15 mouse cellular contexts compared by ENCODE assay signal in genomic region chr16:38670621-38671390, GRCm38 (mm10). TPM values are rescaled to one million over a fixed set of nuclear protein-coding genes. Genes with fewer than 3 reads are reported as not detected.
DNase-seq lines count a peak whose midpoint lies in the region; ATAC-seq lines count a peak whose summit lies in the region.
"Had no signal": no experiment of that assay in that cellular context is flagged by ENCODE, and none has a peak within 500 bp of the region (broad histone marks: within the 10 kb centered on the region; RNA-seq: fewer than 3 reads in every experiment).

No protein-coding gene starts in this region.

- no peak for ATAC-seq in heart, embryonic 14.5 days (ENCODE audit: insufficient number of reproducible peaks, insufficient read depth, low FRiP score, low read depth)
- ATAC-seq in midbrain, embryonic 13.5 days: peak; percentile 57

- H3K27me3 ChIP-seq in heart, embryonic 14.5 days (ENCODE audit: control insufficient read depth, insufficient read depth, low read length): no peaks in the 10 kb centered on the region
- H3K27me3 ChIP-seq in midbrain, embryonic 13.5 days: no peaks in the 10 kb centered on the region
- no peaks in the 10 kb centered on the region for H3K27me3 ChIP-seq in midbrain, embryonic 10.5 days (ENCODE audit: low read depth, poor library complexity, severe bottlenecking)
- H3K27me3 ChIP-seq: hindbrain, embryonic 12.5 days; liver, embryonic 13.5 days had no signal

- H3K4me3 ChIP-seq in heart, embryonic 14.5 days (ENCODE audit: control insufficient read depth in 1 of 2, insufficient read depth in 1 of 2, low read depth in 1 of 2, low read length in 2 of 2): no peak overlapping the region
- H3K4me3 ChIP-seq in midbrain, embryonic 13.5 days (replicated peaks): no peak overlapping the region
- no peak overlapping the region for H3K4me3 ChIP-seq in midbrain, embryonic 10.5 days
- H3K4me3 ChIP-seq: hindbrain, embryonic 12.5 days; liver, embryonic 13.5 days had no signal

- peaks cover 43 to 86% of the 10 kb centered on the region in 2 experiments for H3K4me1 ChIP-seq in heart, embryonic 14.5 days (ENCODE audit: control insufficient read depth in 2 of 2, insufficient read depth in 2 of 2, low read length in 2 of 2)
- H3K4me1 ChIP-seq in midbrain, embryonic 13.5 days (replicated peaks): peaks cover 37% of the 10 kb centered on the region
- peaks cover 32% of the 10 kb centered on the region for H3K4me1 ChIP-seq in midbrain, embryonic 10.5 days
- H3K4me1 ChIP-seq: liver, embryonic 13.5 days had no signal

- peak; percentile 34 to 61 for DNase-seq in cerebellum, postnatal 25 days
- no peak for DNase-seq in cerebellum, adult 11 months
- no peak for DNase-seq in heart, adult 8-10 months (ENCODE audit: low spot score)
- no peak for DNase-seq in midbrain, embryonic 10.5 days (ENCODE audit: low spot score)
- DNase-seq in retina, postnatal 1 day: peak; percentile 90
- no peak for DNase-seq in kidney, postnatal 10 days
- DNase-seq: cerebellum, adult 11-12 months; kidney, adult 8-10 months; layer of hippocampus, postnatal 36 days; liver, embryonic 13.5 days; right cerebral cortex, postnatal 14 days; thymus, postnatal 4 days had no signal

- H3K9me3 ChIP-seq in heart, embryonic 14.5 days (ENCODE audit: control insufficient read depth, low read length): no peaks in the 10 kb centered on the region
- H3K9me3 ChIP-seq in midbrain, embryonic 13.5 days: no peaks in the 10 kb centered on the region
- no peaks in the 10 kb centered on the region for H3K9me3 ChIP-seq in midbrain, embryonic 10.5 days (replicated peaks)
- H3K9me3 ChIP-seq: hindbrain, embryonic 12.5 days; liver, embryonic 13.5 days had no signal

- H3K27ac ChIP-seq in heart, embryonic 14.5 days (replicated peaks in 1 of 2; ENCODE audit: control insufficient read depth in 1 of 2, insufficient read depth in 1 of 2, low read depth in 2 of 2, low read length in 2 of 2): peak overlapping the region; percentile 15 to 48; a peak in 3 of 4 replicates
- H3K27ac ChIP-seq in midbrain, embryonic 13.5 days: peak overlapping the region; percentile 2; the same call in 1 of the 2 replicates
- H3K27ac ChIP-seq in midbrain, embryonic 10.5 days (replicated peaks): no peak overlapping the region
- H3K27ac ChIP-seq: hindbrain, embryonic 12.5 days; liver, embryonic 13.5 days had no signal

- H3K9ac ChIP-seq in heart, embryonic 14.5 days (ENCODE audit: low read length): no peak overlapping the region
- no peak overlapping the region for H3K9ac ChIP-seq in midbrain, embryonic 13.5 days (replicated peaks)
- H3K9ac ChIP-seq: hindbrain, embryonic 12.5 days; liver, embryonic 13.5 days had no signal

- H3K36me3 ChIP-seq in heart, embryonic 14.5 days (ENCODE audit: control insufficient read depth, insufficient read depth, low read length): no peaks in the 10 kb centered on the region; the same call in 1 of the 2 replicates
- H3K36me3 ChIP-seq in midbrain, embryonic 13.5 days: no peaks in the 10 kb centered on the region
- H3K36me3 ChIP-seq in midbrain, embryonic 10.5 days: peaks cover 4% of the 10 kb centered on the region; the same call in 1 of the 2 replicates
- H3K36me3 ChIP-seq: hindbrain, embryonic 12.5 days; liver, embryonic 13.5 days had no signal

- WGBS in heart, embryonic 14.5 days: 80% methylated on average over 12 of the region's 12 CpGs
- WGBS in midbrain, embryonic 13.5 days: 81% methylated on average over 12 of the region's 12 CpGs
- 92% methylated on average over 12 of the region's 12 CpGs for WGBS in midbrain, embryonic 10.5 days

- no peak overlapping the region for H3K4me2 ChIP-seq in heart, embryonic 14.5 days (ENCODE audit: low read length)
- no peak overlapping the region for H3K4me2 ChIP-seq in midbrain, embryonic 13.5 days (replicated peaks)
- H3K4me2 ChIP-seq: hindbrain, embryonic 12.5 days; liver, embryonic 13.5 days had no signal

RNA-seq across cellular contexts. Expression of gene Arhgap31, which starts 42.3 kb away (rescaled TPM):
- 46.6 and 51.3 TPM in 2 replicates for polyA plus RNA-seq in heart, embryonic 14.5 days (2014; fragmentation: Nextera tagmentation; extraction: Ambion mirVana)
- 10 to 100 TPM; 32.9 to 44.3 (median 39.1) TPM for total RNA-seq in heart, adult 8-10 months (2022)
- 3.6 and 4.6 TPM in 2 replicates for polyA plus RNA-seq in midbrain, embryonic 13.5 days (2015; fragmentation: Nextera tagmentation; extraction: Ambion mirVana)
- 7.3 and 8.7 TPM in 2 replicates for polyA plus RNA-seq in midbrain, embryonic 10.5 days (2016; fragmentation: Nextera tagmentation; extraction: Ambion mirVana)

Comparison
In these comparisons a context has a peak if more than half of its experiments do, and no peak if none do; other contexts are left out.
1. DNase-seq: peak in cerebellum, postnatal 25 days (2 of 2) and retina, postnatal 1 day (single experiment); none in cerebellum, adult 11 months (single experiment), heart, adult 8-10 months (single experiment), midbrain, embryonic 10.5 days (single experiment) and kidney, postnatal 10 days (single experiment).